Mouse (Mus musculus) E14TG2a.4 (cell line): ENCODE measurements around the gene Acaa1b.

Experiments used
- CTCF ChIP-seq: conservative IDR thresholded peaks from 2 replicates; pipeline ENCODE4 v1.5.1; 2014; ENCODE audit warnings: low read length
- NANOG ChIP-seq: IDR thresholded peaks from 2 replicates; pipeline ENCODE4 v1.6.1; 2014; ENCODE audit warnings: borderline replicate concordance, low read length, mixed read lengths
- POU5F1 ChIP-seq: IDR thresholded peaks from 2 replicates; pipeline ENCODE4 v1.6.1; 2014; ENCODE audit warnings: low read length, borderline replicate concordance

GRCm38 (mm10) chr9:119128436-119129181 is 28.3 kb downstream of the Acaa1b start:
- TF ChIP-seq CTCF (no peak; the same call in 1 of the 2 replicates), POU5F1 (no peak), NANOG (no peak)
